Mouse (Mus musculus): Measurements from ENCODE around the gene Sntb2.
"Not testable (repeated sequence)": the region's sequence is repeated elsewhere in the genome, so short reads cannot be mapped to it uniquely, and the experiment has no call there.

Gene Sntb2

GRCm38 (mm10) chr8:106972538-106973264, 37.2 kb downstream of the Sntb2 start:
- DNase-seq (ENCODE audit: low read depth), result peak; percentile 10

GRCm38 (mm10) chr8:106973526-106973925, 38.0 kb downstream of the Sntb2 start:
- DNase-seq (ENCODE audit: low read depth), result not testable (repeated sequence)

GRCm38 (mm10) chr8:106974754-106975153, 39.2 kb downstream of the Sntb2 start:
- no peak for DNase-seq (ENCODE audit: low read depth)

GRCm38 (mm10) chr8:106975764-106976163, 40.2 kb downstream of the Sntb2 start:
- no peak for DNase-seq (ENCODE audit: low read depth)

- DNase-seq (ENCODE audit: low read depth), result no peak
These were observed 40.9 kb downstream of the Sntb2 start for GRCm38 (mm10) chr8:106976436-106976835.

GRCm38 (mm10) chr8:106978755-106979251, 43.3 kb downstream of the Sntb2 start:
- no peak for DNase-seq (ENCODE audit: low read depth)

- no peak for DNase-seq (ENCODE audit: low read depth)
These were observed 49.9 kb downstream of the Sntb2 start for GRCm38 (mm10) chr8:106985404-106985821.

GRCm38 (mm10) chr8:106985951-106986350, 50.4 kb downstream of the Sntb2 start:
- no peak for DNase-seq (ENCODE audit: low read depth)

GRCm38 (mm10) chr8:106987557-106987956, 52.0 kb downstream of the Sntb2 start:
- no peak for DNase-seq (ENCODE audit: low read depth)

GRCm38 (mm10) chr8:106991393-106991792, 55.8 kb downstream of the Sntb2 start:
- DNase-seq (ENCODE audit: low read depth), result no peak

- DNase-seq (ENCODE audit: low read depth), result not testable (repeated sequence)
These were observed 60.8 kb downstream of the Sntb2 start for GRCm38 (mm10) chr8:106996339-106996738.

- DNase-seq (ENCODE audit: low read depth), result no peak
These were observed 61.9 kb downstream of the Sntb2 start for GRCm38 (mm10) chr8:106997416-106997815.

GRCm38 (mm10) chr8:106999068-106999467, 63.5 kb downstream of the Sntb2 start:
- no peak for DNase-seq (ENCODE audit: low read depth)

- peak; percentile 78 for DNase-seq (ENCODE audit: low read depth)
These were observed 67.0 kb downstream of the Sntb2 start for GRCm38 (mm10) chr8:107002532-107002931.

- DNase-seq (ENCODE audit: low read depth), result no peak
These were observed 72.2 kb downstream of the Sntb2 start for GRCm38 (mm10) chr8:107007795-107008194.

- no peak for DNase-seq (ENCODE audit: low read depth)
These were observed 77.1 kb downstream of the Sntb2 start for GRCm38 (mm10) chr8:107012666-107013065.

- no peak for DNase-seq (ENCODE audit: low read depth)
These were observed 79.4 kb downstream of the Sntb2 start for GRCm38 (mm10) chr8:107014915-107015314.

GRCm38 (mm10) chr8:107023479-107023878, 87.9 kb downstream of the Sntb2 start:
- DNase-seq (ENCODE audit: low read depth), result no peak

GRCm38 (mm10) chr8:107029310-107029709, 93.8 kb downstream of the Sntb2 start:
- DNase-seq (ENCODE audit: low read depth), result no peak

GRCm38 (mm10) chr8:107030058-107030457, 94.5 kb downstream of the Sntb2 start:
- no peak for DNase-seq (ENCODE audit: low read depth)

GRCm38 (mm10) chr8:107030650-107031576, 95.4 kb downstream of the Sntb2 start, which contains the start of gene Vps4a:
Vps4a (plus strand) TSS chr8:107031222.
- DNase-seq (ENCODE audit: low read depth), result peak; percentile 85

- no peak for DNase-seq (ENCODE audit: low read depth)
These were observed 96.1 kb downstream of the Sntb2 start for GRCm38 (mm10) chr8:107031577-107032090.
